In the genomic region with DNA sequence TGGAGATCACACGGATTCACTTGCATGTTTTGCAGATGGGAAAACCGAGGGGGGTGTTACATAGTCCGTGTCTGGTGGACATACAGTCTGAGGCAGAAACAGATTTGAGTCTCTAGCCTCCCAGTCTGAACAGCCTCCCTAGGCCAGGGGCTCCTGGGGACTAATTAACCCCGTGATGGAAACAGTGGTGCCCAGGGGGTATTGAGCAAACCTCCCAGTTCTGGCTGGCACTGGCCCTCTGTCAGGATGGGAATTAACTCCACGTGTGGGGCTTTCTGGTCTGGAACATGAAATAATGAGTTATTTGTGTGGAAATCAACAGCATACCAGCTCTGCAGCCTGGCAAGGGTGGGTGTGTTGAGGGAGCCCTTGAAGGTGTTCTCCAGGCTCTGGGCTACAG, we compare ENCODE assay signal across 26 mouse cellular contexts.
DNase-seq lines count a peak whose midpoint lies in the region; ATAC-seq lines count a peak whose summit lies in the region.
"Had no signal": no experiment of that assay in that cellular context is flagged by ENCODE, and none has a peak within 500 bp of the region (broad histone marks: within the 10 kb centered on the region; RNA-seq: fewer than 3 reads in every experiment).

No protein-coding gene starts in this region.

- no peaks in the 10 kb centered on the region for H3K9me3 ChIP-seq in embryonic facial prominence, embryonic 15.5 days (replicated peaks)
- H3K9me3 ChIP-seq: hindbrain, embryonic 12.5 days; liver, embryonic 12.5 days; neural tube, embryonic 13.5 days had no signal

- intact Hi-C loops in heart, postnatal 14 days (cut with DNase I): loop anchor here (2.0 to 10.0 kb wide), 4 partner anchors 116 to 303 kb away; no protein-coding TSS in a partner anchor

- H3K4me3 ChIP-seq in embryonic facial prominence, embryonic 15.5 days (replicated peaks): no peak overlapping the region
- H3K4me3 ChIP-seq: erythroblast, embryonic 14.5 days; hindbrain, embryonic 12.5 days; liver, embryonic 12.5 days; neural tube, embryonic 13.5 days had no signal

- H3K4me2 ChIP-seq in embryonic facial prominence, embryonic 15.5 days (replicated peaks): no peak overlapping the region
- H3K4me2 ChIP-seq: hindbrain, embryonic 12.5 days; liver, embryonic 12.5 days; neural tube, embryonic 13.5 days had no signal

- no peaks in the 10 kb centered on the region for H3K27me3 ChIP-seq in embryonic facial prominence, embryonic 15.5 days
- H3K27me3 ChIP-seq: hindbrain, embryonic 12.5 days; liver, embryonic 12.5 days; neural tube, embryonic 13.5 days had no signal

- peak; percentile 44 for DNase-seq in adrenal gland, postnatal 14 days
- no peak for DNase-seq in adrenal gland, adult 8-10 months
- DNase-seq in heart, adult 11 months: peak; percentile 90
- no peak for DNase-seq in heart, postnatal 14 days
- peak; percentile 10 for DNase-seq in 3T3-L1 (ENCODE audit: low read depth, low spot score)
- no peak for DNase-seq in kidney, adult 18-20 months
- DNase-seq in cerebellum, postnatal 4 days (ENCODE audit: low spot score in 2 of 2): no peak
- DNase-seq: cerebellum, adult 2 months; cerebellum, postnatal 14 days; kidney, adult 9 months; kidney, postnatal 10 days; layer of hippocampus, postnatal 36 days; left cerebral cortex, postnatal 4 days; liver, postnatal 0 days; lung, postnatal 4 days; right cerebral cortex, postnatal 4 days; thymus, adult 2 months; thymus, postnatal 36 days had no signal

- ATAC-seq in embryonic facial prominence, embryonic 15.5 days (ENCODE audit: insufficient number of reproducible peaks, low FRiP score, low TSS enrichment, low read depth): peak; percentile 43; the same call in 1 of the 2 replicates
- ATAC-seq: forebrain, embryonic 16.5 days; intestine, embryonic 16.5 days; liver, embryonic 12.5 days; liver, postnatal 0 days; lung, postnatal 0 days had no signal

- 36% methylated on average over 5 of the region's 5 CpGs for WGBS in embryonic facial prominence, embryonic 15.5 days

- H3K9ac ChIP-seq in embryonic facial prominence, embryonic 15.5 days: no peak overlapping the region
- H3K9ac ChIP-seq: hindbrain, embryonic 12.5 days; liver, embryonic 12.5 days; liver, postnatal 0 days; neural tube, embryonic 13.5 days had no signal

- 0 out of 2 replicates have a peak, but pooled peaks cover 7% of the 10 kb centered on the region for H3K4me1 ChIP-seq in embryonic facial prominence, embryonic 15.5 days
- H3K4me1 ChIP-seq: liver, embryonic 12.5 days; neural tube, embryonic 13.5 days had no signal

- H3K36me3 ChIP-seq in embryonic facial prominence, embryonic 15.5 days: no peaks in the 10 kb centered on the region
- H3K36me3 ChIP-seq: hindbrain, embryonic 12.5 days; liver, embryonic 12.5 days; neural tube, embryonic 13.5 days had no signal

- H3K27ac ChIP-seq in embryonic facial prominence, embryonic 15.5 days (replicated peaks): no peak overlapping the region
- H3K27ac ChIP-seq: hindbrain, embryonic 12.5 days; liver, embryonic 12.5 days; neural tube, embryonic 13.5 days had no signal

Comparison
In these comparisons a context has a peak if more than half of its experiments do, and no peak if none do; other contexts are left out.
1. DNase-seq: peak in adrenal gland, postnatal 14 days (single experiment), heart, adult 11 months (single experiment) and 3T3-L1 (single experiment); none in adrenal gland, adult 8-10 months (single experiment), heart, postnatal 14 days (0 of 2), kidney, adult 18-20 months (single experiment) and cerebellum, postnatal 4 days (0 of 2).